Mouse (Mus musculus) spleen, adult 10 weeks (tissue): Measurements from ENCODE around the gene Grik3. TPM values are rescaled to one million over a fixed set of nuclear protein-coding genes. Genes with fewer than 3 reads are reported as not detected.

ENCODE experiments used
- polyA plus RNA-seq: library from polyadenylated mRNA; stranded (reverse); fragments of 350-450 nt; fragmentation: Illumina TruSeq; extraction: RNeasy Lipid Tissue Mini Kit (QIAGEN cat#74804); gene quantifications from one replicate; pipeline ENCODE4 v1.2.3, GENCODE M21; 2015; ENCODE audit warnings: low replicate concordance; ENCODE audit not compliant: insufficient read depth

The Grik3 gene
- polyA plus RNA-seq, result not detected

GRCm38 (mm10) chr4:125490661-125491504 is at the start of gene Grik3:
Grik3 (plus strand) TSS chr4:125490700.

